Mouse (Mus musculus) lung, embryonic 15.5 days (tissue): ENCODE data around the gene Amz1. TPM values are rescaled to one million over a fixed set of nuclear protein-coding genes. Genes with fewer than 3 reads are reported as not detected.

Experiments
- ATAC-seq: fragments of 200-750 bp; cut with Nextera tagmentation; 2 replicates; pipeline ENCODE4 v1.8.0; 2017; ENCODE audit warnings: moderate number of reproducible peaks, borderline replicate concordance; ENCODE audit not compliant: low FRiP score, low TSS enrichment; ENCODE audit errors: extremely low read depth
- H3K27ac ChIP-seq: fragments of 300-500 bp; sonication (generic); 2 replicates; pipeline ENCODE4 v1.5.1; 2015; ENCODE audit warnings: moderate library complexity, mild to moderate bottlenecking, inconsistent platforms
- H3K27me3 ChIP-seq: fragments of 300-500 bp; sonication (generic); 2 replicates; pipeline ENCODE4 v1.6.1; 2015; ENCODE audit warnings: inconsistent platforms
- H3K36me3 ChIP-seq: fragments of 300-500 bp; sonication (generic); 2 replicates; pipeline ENCODE4 v1.6.1; 2015; ENCODE audit warnings: inconsistent platforms
- H3K4me1 ChIP-seq: fragments of 300-500 bp; sonication (generic); 2 replicates; pipeline ENCODE4 v1.6.1; 2015; ENCODE audit warnings: inconsistent platforms
- H3K4me2 ChIP-seq: fragments of 300-500 bp; sonication (generic); 2 replicates; pipeline ENCODE4 v1.6.1; 2015; ENCODE audit warnings: inconsistent platforms, mild to moderate bottlenecking, moderate library complexity
- H3K4me3 ChIP-seq: fragments of 300-500 bp; sonication (generic); 2 replicates; pipeline ENCODE4 v1.5.1; 2015; ENCODE audit warnings: mild to moderate bottlenecking, inconsistent platforms
- H3K9ac ChIP-seq: fragments of 300-500 bp; sonication (generic); 2 replicates; pipeline ENCODE4 v1.6.1; 2015; ENCODE audit warnings: inconsistent platforms
- H3K9me3 ChIP-seq: fragments of 300-500 bp; sonication (generic); 2 replicates; pipeline ENCODE4 v1.6.1; 2016; ENCODE audit warnings: inconsistent platforms
- WGBS: fragments of 180-500 bp; shearing (Covaris S2); methylation state at CpG from one replicate; pipeline ENCODE4 v1.1.7; 2015; 5-methylcytosine and 5-hydroxymethylcytosine counted together
- polyA plus RNA-seq: library from polyadenylated mRNA; unstranded; fragments of >200 nt; fragmentation: Nextera tagmentation; extraction: Ambion mirVana; gene quantifications from 2 replicates; pipeline ENCODE4 v1.2.1, GENCODE M21; 2015

The Amz1 gene
- polyA plus RNA-seq = 1.2 and 1.3 TPM in 2 replicates

DNA sequence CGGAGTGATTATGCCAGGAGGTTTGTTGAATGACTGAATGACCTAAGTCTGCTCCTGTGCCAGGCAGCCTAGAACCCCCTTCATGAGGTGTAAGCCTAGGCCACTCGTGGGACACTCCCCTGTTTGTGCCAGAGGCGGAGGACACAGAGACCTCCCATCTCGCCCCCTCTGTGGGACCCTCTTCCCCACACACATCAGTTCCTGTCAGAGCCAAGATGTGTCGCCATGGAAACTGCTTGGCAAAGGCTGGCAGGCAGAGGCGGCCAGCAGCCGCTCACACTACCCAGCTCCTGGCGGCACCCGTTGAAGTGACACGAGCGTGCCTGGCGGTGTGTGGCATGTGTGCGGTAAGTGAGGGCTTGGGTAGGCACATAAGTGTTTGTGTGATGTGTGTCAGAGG, at the start of gene Amz1:
Gene Amz1 (plus strand): TSS at position 306 of the 400 bp plus-strand sequence.
- Histone ChIP-seq H3K4me2 (no peak within 1 kb of the TSS), H3K9me3 (no peaks in the 10 kb centered on the region), H3K36me3 (peaks cover 7% of the 10 kb centered on the region), H3K27me3 (no peaks in the 10 kb centered on the region), H3K4me3 (no peak within 1 kb of the TSS), H3K27ac (no peak within 1 kb of the TSS), H3K9ac (no peak within 1 kb of the TSS), H3K4me1 (no peaks in the 10 kb centered on the region)
- ATAC-seq = no peak; the same call in 1 of the 2 replicates
- whole genome bisulfite sequencing = 65% methylated on average over 13 of the region's 13 CpGs

DNA sequence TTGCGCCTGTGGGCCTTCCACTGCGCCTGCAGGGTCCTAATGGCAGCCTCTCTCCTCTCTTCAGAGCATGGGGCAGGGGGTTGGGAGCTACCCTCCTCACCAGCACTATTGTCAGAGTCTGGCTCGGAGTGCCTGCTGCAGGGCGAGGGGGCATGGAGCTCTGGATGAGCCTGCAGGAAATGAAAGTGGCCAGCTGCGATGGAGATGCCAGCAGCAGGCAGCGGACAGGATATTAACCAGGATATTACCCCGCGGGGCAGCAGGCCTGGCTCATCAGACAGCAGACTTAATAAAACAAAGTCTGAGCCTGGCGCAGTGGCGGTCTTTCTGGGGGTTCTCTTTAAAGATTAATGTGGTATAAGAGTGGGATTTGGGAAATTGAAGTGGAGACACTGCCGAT, 48.8 kb upstream of the Amz1 start:
- no peak overlapping the region for H3K27ac ChIP-seq
- WGBS = 72% methylated on average over 11 of the region's 11 CpGs
- H3K4me3 ChIP-seq = no peak overlapping the region
- peaks cover 18% of the 10 kb centered on the region for H3K36me3 ChIP-seq
- no peaks in the 10 kb centered on the region for H3K4me1 ChIP-seq
- no peaks in the 10 kb centered on the region for H3K27me3 ChIP-seq
- H3K9ac ChIP-seq = no peak overlapping the region
- H3K9me3 ChIP-seq = no peaks in the 10 kb centered on the region
- no peak for ATAC-seq
- H3K4me2 ChIP-seq = no peak overlapping the region

DNA sequence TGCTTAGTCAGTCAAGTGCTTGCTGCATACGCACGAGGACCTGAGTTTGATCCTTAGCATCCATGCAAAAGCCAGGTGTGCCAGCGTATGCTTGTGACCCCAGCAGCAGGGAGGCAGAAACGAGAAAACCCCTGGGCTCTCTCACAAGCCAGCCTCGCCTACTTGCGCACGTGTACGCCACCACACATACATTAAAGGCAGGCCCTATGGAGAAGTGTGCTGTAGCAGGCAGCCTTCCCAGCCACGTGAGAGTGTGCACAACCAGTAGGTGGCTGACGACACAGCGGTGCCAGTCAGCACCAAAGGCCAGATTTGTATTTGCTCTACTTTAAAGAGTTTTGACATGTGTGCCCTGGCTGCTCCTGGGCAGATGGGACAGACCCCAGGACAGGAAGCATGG, 48.3 kb upstream of the Amz1 start:
- Histone ChIP-seq H3K27ac (no peak overlapping the region), H3K9ac (no peak overlapping the region), H3K4me1 (no peaks in the 10 kb centered on the region), H3K4me3 (no peak overlapping the region), H3K27me3 (no peaks in the 10 kb centered on the region), H3K36me3 (peaks cover 18% of the 10 kb centered on the region), H3K4me2 (no peak overlapping the region), H3K9me3 (no peaks in the 10 kb centered on the region)
- no peak for ATAC-seq
- 82% methylated on average over 11 of the region's 11 CpGs for WGBS

DNA sequence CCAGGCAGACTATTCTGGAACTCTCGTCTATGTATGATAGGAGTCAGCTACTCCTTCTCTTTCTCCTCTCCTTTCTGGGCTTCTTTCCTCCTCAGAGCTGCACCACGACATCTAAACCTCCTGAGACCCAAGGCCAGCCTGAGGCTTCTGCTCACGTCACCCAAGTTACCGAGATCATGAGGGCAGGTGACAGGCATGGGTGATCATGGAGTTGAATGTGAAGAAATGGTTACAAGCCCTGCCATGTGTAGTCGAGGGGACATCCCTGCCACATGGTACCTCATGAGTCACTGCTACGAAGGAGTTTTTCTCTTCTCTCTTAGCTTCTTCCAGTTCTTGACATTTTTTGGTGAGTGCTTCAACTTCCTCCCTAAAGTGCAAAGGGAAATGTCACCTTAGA, 46.8 kb upstream of the Amz1 start:
- no peak for ATAC-seq
- no peak overlapping the region for H3K4me3 ChIP-seq
- H3K36me3 ChIP-seq = peaks cover 15% of the 10 kb centered on the region
- H3K27me3 ChIP-seq = no peaks in the 10 kb centered on the region
- no peak overlapping the region for H3K4me2 ChIP-seq
- no peak overlapping the region for H3K9ac ChIP-seq
- H3K4me1 ChIP-seq = no peaks in the 10 kb centered on the region
- no peak overlapping the region for H3K27ac ChIP-seq
- WGBS = 87% methylated on average over 6 of the region's 6 CpGs
- no peaks in the 10 kb centered on the region for H3K9me3 ChIP-seq

DNA sequence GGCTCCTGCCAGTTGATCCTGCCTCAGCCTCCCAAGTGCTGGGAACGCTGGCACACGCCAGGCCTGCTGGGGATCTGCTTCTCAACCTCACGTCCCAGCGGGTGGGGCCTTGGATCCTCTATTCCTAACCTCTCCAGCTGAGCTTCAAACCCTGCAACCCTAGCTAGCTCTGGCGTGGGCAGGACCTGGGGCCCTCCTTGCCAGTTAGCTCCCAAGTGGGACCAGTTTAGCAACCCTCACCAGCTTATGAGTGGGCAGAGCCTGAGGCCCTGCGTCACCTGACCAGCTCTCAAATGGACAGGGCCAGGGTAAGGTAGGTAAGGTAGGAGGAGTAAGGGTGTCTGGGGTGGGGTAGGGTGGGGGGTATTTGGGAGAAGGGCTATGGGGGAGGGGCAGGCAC, 43.9 kb upstream of the Amz1 start:
- peaks cover 9% of the 10 kb centered on the region for H3K36me3 ChIP-seq
- H3K9ac ChIP-seq = no peak overlapping the region
- ATAC-seq = no peak

DNA sequence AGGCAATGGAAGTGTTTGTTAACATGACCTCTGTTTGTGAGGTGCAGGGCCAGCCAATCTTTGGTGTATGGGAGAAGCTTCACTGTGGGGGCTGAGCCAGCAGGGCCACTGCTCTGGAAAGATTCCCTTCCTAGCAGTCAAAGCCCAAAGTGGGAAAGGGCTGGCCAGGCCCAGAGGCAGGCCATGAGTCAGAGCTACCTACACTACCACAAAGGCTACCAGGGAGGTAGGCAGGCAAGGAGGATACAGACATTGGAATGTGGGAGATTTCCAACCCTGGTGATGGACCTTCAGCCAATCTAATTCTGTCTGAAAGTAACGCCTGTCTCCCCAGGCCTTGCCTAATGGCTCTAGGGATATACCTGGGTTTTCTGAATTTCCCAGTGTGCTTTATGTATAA, 43.0 kb upstream of the Amz1 start:
- Histone ChIP-seq H3K4me1 (no peaks in the 10 kb centered on the region), H3K9ac (no peak overlapping the region), H3K9me3 (no peaks in the 10 kb centered on the region), H3K36me3 (peaks cover 9% of the 10 kb centered on the region), H3K27ac (no peak overlapping the region), H3K27me3 (no peaks in the 10 kb centered on the region), H3K4me2 (no peak overlapping the region), H3K4me3 (no peak overlapping the region)
- WGBS = 92% methylated on average over 1 of the region's 1 CpGs
- ATAC-seq = no peak

More for the DNA sequence above, 43.9 kb upstream of the Amz1 start:
- 85% methylated on average over 6 of the region's 6 CpGs for WGBS
- H3K27me3 ChIP-seq = no peaks in the 10 kb centered on the region
- H3K4me3 ChIP-seq = no peak overlapping the region
- H3K4me2 ChIP-seq = no peak overlapping the region
- H3K9me3 ChIP-seq = no peaks in the 10 kb centered on the region
- H3K27ac ChIP-seq = no peak overlapping the region
- no peaks in the 10 kb centered on the region for H3K4me1 ChIP-seq

DNA sequence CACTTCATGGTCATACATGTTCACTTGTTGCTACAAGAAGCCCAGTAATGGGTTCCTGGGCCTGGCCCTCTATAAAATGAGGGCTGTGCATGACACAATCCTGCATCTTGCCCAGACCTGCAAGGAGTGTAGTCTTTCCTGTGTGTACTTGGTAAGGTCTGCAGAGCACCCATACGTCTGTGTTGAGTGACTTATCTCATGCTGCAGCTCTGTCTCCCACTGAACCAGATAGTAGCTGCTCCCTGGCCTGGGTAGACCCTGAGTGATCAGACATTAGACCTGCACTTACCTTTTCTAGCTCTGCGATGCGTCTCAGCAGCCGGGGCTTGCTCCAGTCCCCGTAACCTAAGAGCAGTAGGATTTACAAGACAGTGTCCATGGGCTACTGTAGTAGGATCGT, 41.8 kb upstream of the Amz1 start:
- Histone ChIP-seq H3K4me2 (no peak overlapping the region), H3K27ac (no peak overlapping the region), H3K4me3 (no peak overlapping the region), H3K9ac (no peak overlapping the region), H3K4me1 (no peaks in the 10 kb centered on the region), H3K27me3 (no peaks in the 10 kb centered on the region), H3K9me3 (no peaks in the 10 kb centered on the region), H3K36me3 (peaks cover 8% of the 10 kb centered on the region)
- WGBS = 90% methylated on average over 6 of the region's 6 CpGs
- ATAC-seq = no peak

DNA sequence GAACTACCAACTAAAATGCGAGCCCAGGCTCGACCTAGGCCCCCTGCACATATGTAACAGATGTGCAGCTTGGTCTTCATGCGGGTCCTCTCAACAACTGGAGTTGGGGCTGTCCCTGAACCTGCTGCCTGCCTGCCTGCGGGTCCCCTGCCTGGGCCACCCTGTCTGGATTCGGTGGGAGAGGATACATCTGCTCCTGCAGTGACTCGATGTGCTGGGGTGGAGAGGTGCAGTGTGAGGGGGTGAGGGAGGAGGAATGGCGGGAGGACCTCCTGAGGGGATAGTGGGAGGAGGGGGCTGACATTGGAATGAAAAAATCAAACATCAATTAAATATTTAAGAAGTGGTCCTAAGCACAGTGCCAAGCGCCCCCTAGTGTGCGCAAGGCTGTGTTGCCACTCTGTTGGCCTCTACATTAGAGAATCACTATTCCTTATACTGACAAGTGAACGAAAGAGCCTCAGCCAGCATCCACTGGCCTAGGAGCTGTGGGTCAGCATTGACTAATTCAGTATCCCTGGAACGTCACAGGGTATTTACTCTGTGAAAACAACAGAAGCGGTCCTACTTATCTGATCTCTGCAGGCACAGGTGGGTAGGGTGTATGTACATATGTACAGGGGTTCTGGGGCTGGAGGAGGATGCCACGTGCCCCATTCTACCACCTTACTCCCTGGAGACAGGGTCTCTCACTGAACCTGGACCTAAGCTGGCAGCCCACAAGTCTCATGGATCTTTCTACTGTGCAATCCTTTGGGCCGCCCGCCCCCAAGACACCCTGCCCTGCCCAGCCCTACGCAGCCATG, 39.4 kb upstream of the Amz1 start:
- Histone ChIP-seq H3K9ac (no peak overlapping the region), H3K4me3 (no peak overlapping the region), H3K4me1 (no peaks in the 10 kb centered on the region), H3K27ac (no peak overlapping the region), H3K9me3 (no peaks in the 10 kb centered on the region), H3K4me2 (no peak overlapping the region), H3K36me3 (peaks cover 9% of the 10 kb centered on the region), H3K27me3 (no peaks in the 10 kb centered on the region)
- ATAC-seq = no peak
- 57% methylated on average over 16 of the region's 16 CpGs for WGBS

DNA sequence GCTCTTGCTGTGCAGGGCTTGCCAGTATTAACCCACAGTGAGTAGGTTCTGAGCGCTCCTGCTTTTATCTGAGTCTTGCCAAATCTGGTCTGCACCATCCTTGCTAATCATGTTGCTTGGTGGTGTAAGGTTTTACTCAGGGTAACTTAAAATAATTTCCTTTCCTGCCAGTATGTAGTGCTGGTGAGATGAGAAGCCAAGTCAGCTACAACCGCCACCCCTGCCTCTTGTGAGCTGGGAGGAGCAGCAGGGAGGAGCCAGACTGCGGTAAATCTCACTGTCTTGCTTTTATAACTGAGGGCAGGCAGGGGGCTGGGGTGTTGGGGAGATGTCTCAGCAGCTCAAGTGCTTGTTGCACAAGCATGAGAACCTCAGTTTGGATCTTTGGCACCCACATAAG, 35.5 kb upstream of the Amz1 start:
- 64% methylated on average over 3 of the region's 3 CpGs for WGBS
- Histone ChIP-seq H3K36me3 (peaks cover 15% of the 10 kb centered on the region), H3K4me1 (no peaks in the 10 kb centered on the region)

DNA sequence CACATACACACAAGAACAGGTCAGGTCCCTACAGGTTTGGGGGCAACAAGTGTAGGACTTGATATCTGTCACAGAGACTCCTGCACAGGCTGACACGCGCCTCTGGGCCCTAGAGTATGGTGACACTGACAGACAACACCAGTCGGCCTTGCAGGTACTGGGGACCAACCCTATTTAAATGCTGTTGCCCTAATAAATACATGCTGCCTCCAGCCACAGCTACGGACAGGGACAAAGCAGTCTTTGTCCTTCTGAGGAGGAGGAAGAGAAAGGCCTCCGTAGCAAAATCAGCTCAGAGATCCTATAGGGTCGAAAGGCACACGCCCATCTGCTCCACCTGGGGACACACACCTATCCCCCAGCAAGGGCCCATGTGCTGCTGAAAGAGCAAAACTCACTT, 27.9 kb upstream of the Amz1 start:
- Histone ChIP-seq H3K9me3 (no peaks in the 10 kb centered on the region), H3K27ac (no peak overlapping the region), H3K9ac (no peak overlapping the region), H3K27me3 (no peaks in the 10 kb centered on the region), H3K4me3 (no peak overlapping the region), H3K4me2 (no peak overlapping the region), H3K4me1 (peaks cover 9% of the 10 kb centered on the region), H3K36me3 (peaks cover 29% of the 10 kb centered on the region)
- 86% methylated on average over 7 of the region's 7 CpGs for WGBS
- no peak for ATAC-seq

More for the DNA sequence above, 35.5 kb upstream of the Amz1 start:
- Histone ChIP-seq H3K4me2 (no peak overlapping the region), H3K4me3 (no peak overlapping the region), H3K9ac (no peak overlapping the region), H3K27me3 (no peaks in the 10 kb centered on the region), H3K27ac (no peak overlapping the region), H3K9me3 (no peaks in the 10 kb centered on the region)
- ATAC-seq = 0 out of 2 replicates have a peak, but pooled peaks have one; percentile 40

DNA sequence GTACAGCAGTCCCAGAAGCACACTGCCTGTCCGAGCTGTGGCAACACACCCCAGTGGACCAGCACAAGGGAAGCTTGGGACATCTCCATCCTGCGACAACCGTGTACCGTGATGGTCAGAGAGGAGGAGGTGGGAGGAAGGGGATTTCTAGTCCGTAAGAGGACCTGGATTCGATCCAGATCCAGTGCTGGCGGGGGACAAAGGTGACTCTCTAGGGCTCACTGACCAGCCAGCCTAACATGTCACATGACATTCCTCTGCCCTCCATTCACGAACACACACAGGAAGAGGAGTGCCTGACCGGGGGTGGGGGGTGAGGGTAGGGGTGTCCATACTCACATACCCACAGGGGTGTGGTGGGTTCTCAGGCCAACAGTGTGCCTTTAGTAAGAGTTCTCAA, 24.2 kb upstream of the Amz1 start:
- Histone ChIP-seq H3K9me3 (no peaks in the 10 kb centered on the region), H3K4me2 (no peak overlapping the region), H3K36me3 (peaks cover 17% of the 10 kb centered on the region), H3K4me3 (no peak overlapping the region), H3K27ac (no peak overlapping the region), H3K27me3 (no peaks in the 10 kb centered on the region), H3K4me1 (peaks cover 33% of the 10 kb centered on the region), H3K9ac (no peak overlapping the region)
- no peak for ATAC-seq
- WGBS = 79% methylated on average over 9 of the region's 9 CpGs

DNA sequence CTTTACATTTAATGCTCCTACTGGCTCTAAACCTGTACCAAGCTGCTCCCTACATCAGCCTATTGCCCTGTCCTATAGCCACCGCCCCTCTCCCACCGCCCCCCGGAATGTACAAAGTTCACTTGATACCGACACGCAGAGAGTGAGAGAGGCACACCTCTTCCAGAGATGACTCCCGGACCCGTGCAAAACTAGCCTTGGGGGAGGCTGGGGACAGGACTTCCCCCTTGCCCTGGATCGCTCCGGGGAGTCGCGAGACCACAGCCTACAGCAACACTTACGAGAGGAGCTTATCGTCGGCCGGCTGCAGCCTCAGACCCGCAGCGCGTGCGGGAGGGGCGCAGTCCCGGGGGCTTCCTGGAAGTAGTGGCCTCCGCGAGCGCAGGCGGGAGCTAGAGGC, 22.3 kb upstream of the Amz1 start:
- no peaks in the 10 kb centered on the region for H3K27me3 ChIP-seq
- ATAC-seq = peak; percentile 2; the same call in 1 of the 2 replicates
- peak overlapping the region; percentile 85 for H3K9ac ChIP-seq
- no peaks in the 10 kb centered on the region for H3K9me3 ChIP-seq
- peak overlapping the region; percentile 88 for H3K27ac ChIP-seq
- H3K4me2 ChIP-seq = peak overlapping the region; percentile 91
- peaks cover 8% of the 10 kb centered on the region; the same call in 1 of the 2 replicates for H3K36me3 ChIP-seq
- peak overlapping the region; percentile 82 for H3K4me3 ChIP-seq
- WGBS = under 1% methylated on average over 25 of the region's 25 CpGs
- peaks cover 44% of the 10 kb centered on the region for H3K4me1 ChIP-seq
